Mouse (Mus musculus) stomach, embryonic 14.5 days (tissue): Measurements from ENCODE around the gene Pgm2l1. TPM values are rescaled to one million over a fixed set of nuclear protein-coding genes. Genes with fewer than 3 reads are reported as not detected.

Experiments used
- ATAC-seq: fragments of 200-750 bp; cut with Nextera tagmentation; 2 replicates; pipeline ENCODE4 v1.8.0; 2017; ENCODE audit warnings: low read depth, moderate TSS enrichment; ENCODE audit not compliant: insufficient number of reproducible peaks, insufficient read depth, low FRiP score
- H3K27ac ChIP-seq: fragments of 300-500 bp; sonication (generic); 2 replicates; pipeline ENCODE4 v1.5.1; 2014; ENCODE audit warnings: mild to moderate bottlenecking, low read length, moderate library complexity, mixed read lengths
- H3K27me3 ChIP-seq: fragments of 300-500 bp; sonication (generic); 2 replicates; pipeline ENCODE4 v1.6.1; 2014; ENCODE audit warnings: low read length, control low read depth, mixed read lengths; ENCODE audit not compliant: control insufficient read depth, insufficient read depth
- H3K36me3 ChIP-seq: fragments of 300-500 bp; sonication (generic); 2 replicates; pipeline ENCODE4 v1.6.1; 2014; ENCODE audit warnings: mild to moderate bottlenecking, control low read depth, low read length, moderate library complexity, mixed read lengths; ENCODE audit not compliant: control insufficient read depth, insufficient read depth
- H3K4me1 ChIP-seq: fragments of 300-500 bp; sonication (generic); 2 replicates; pipeline ENCODE4 v1.6.1; 2014; ENCODE audit warnings: low read length, control low read depth, mixed read lengths; ENCODE audit not compliant: control insufficient read depth, insufficient read depth
- H3K4me2 ChIP-seq: fragments of 300-500 bp; sonication (generic); replicated peaks from 2 replicates; pipeline ENCODE4 v1.6.1; 2014; ENCODE audit warnings: low read depth, low read length, control low read depth
- H3K4me3 ChIP-seq: fragments of 300-500 bp; sonication (generic); 2 replicates; pipeline ENCODE4 v1.5.1; 2014; ENCODE audit warnings: low read depth, low read length, control low read depth
- H3K9ac ChIP-seq: fragments of 300-500 bp; sonication (generic); replicated peaks from 2 replicates; pipeline ENCODE4 v1.6.1; 2014; ENCODE audit warnings: low read depth, mild to moderate bottlenecking, control low read depth, low read length, moderate library complexity, mixed read lengths
- H3K9me3 ChIP-seq: fragments of 300-500 bp; sonication (generic); 2 replicates; pipeline ENCODE4 v1.6.1; 2016; ENCODE audit warnings: low read depth, low read length, control low read depth; ENCODE audit not compliant: control insufficient read depth
- WGBS: fragments of 180-500 bp; shearing (Covaris S2); extraction: QIAGEN DNeasy Blood & Tissue Kit; methylation state at CpG from one replicate; pipeline ENCODE4 v1.1.7; 2014; 5-methylcytosine and 5-hydroxymethylcytosine counted together
- polyA plus RNA-seq: library from polyadenylated mRNA; unstranded; fragments of >200 nt; fragmentation: Nextera tagmentation; extraction: Ambion mirVana; gene quantifications from 2 replicates; pipeline ENCODE4 v1.2.1, GENCODE M21; 2014

Pgm2l1 gene
- polyA plus RNA-seq, 1 experiment from 2014 or later, result 4.6 TPM

- ATAC-seq, result no peak
- Histone ChIP-seq H3K36me3 (peaks cover 19% of the 10 kb centered on the region; the same call in 1 of the 2 replicates), H3K4me1 (no peaks in the 10 kb centered on the region), H3K9me3 (no peaks in the 10 kb centered on the region), H3K27ac (no peak overlapping the region), H3K4me2 (no peak overlapping the region), H3K9ac (no peak overlapping the region), H3K27me3 (no peaks in the 10 kb centered on the region), H3K4me3 (no peak overlapping the region)
- 75% methylated on average over 6 of the region's 6 CpGs for WGBS
Measured at GRCm38 (mm10) chr7:100325482-100325881, 98.3 kb downstream of the Pgm2l1 start.

GRCm38 (mm10) chr7:100327514-100327913 lies 100.3 kb downstream of the Pgm2l1 start:
- Histone ChIP-seq H3K9ac (no peak overlapping the region), H3K27me3 (no peaks in the 10 kb centered on the region), H3K36me3 (peaks cover 38% of the 10 kb centered on the region), H3K4me1 (no peaks in the 10 kb centered on the region), H3K4me2 (no peak overlapping the region), H3K27ac (no peak overlapping the region), H3K4me3 (no peak overlapping the region), H3K9me3 (no peaks in the 10 kb centered on the region)
- WGBS, result 89% methylated on average over 7 of the region's 7 CpGs
- ATAC-seq, result no peak

Other genes starting within 250 kb of the Pgm2l1 start
- 8.9 and 9.9 TPM in 2 replicates for gene Rnf169, start 246.9 kb upstream of the Pgm2l1 start, polyA plus RNA-seq
- 1.0 and 1.4 TPM in 2 replicates for gene Chrdl2, start 221.2 kb upstream of the Pgm2l1 start, polyA plus RNA-seq
- gene Pold3, start 105.8 kb upstream of the Pgm2l1 start, polyA plus RNA-seq, result 73.9 and 75.2 TPM in 2 replicates
- 23.6 and 25.7 TPM in 2 replicates for gene Lipt2, start 68.1 kb upstream of the Pgm2l1 start, polyA plus RNA-seq
- gene Kcne3, start 50.9 kb upstream of the Pgm2l1 start, polyA plus RNA-seq, result 19.6 and 23.0 TPM in 2 replicates
- 8.7 and 10.0 TPM in 2 replicates for gene P4ha3, start 58.1 kb downstream of the Pgm2l1 start, polyA plus RNA-seq
- 30.6 and 34.2 TPM in 2 replicates for gene C2cd3, start 144.8 kb downstream of the Pgm2l1 start, polyA plus RNA-seq
- gene Ppme1, start 144.9 kb downstream of the Pgm2l1 start, polyA plus RNA-seq, result 51.2 and 54.9 TPM in 2 replicates
- not detected in 2 replicates for gene Ucp3, start 245.6 kb downstream of the Pgm2l1 start, polyA plus RNA-seq